Mouse (Mus musculus) liver, postnatal 0 days (tissue): ENCODE measurements around the gene Abhd4.

Source experiments
- CTCF ChIP-seq: sonication (generic); IDR thresholded peaks from 2 replicates; pipeline ENCODE4 v1.5.1; 2016; ENCODE audit warnings: antibody characterized with exemption, low read depth
- EP300 ChIP-seq: IDR thresholded peaks from 2 replicates; pipeline ENCODE4 v1.6.1; 2016; ENCODE audit warnings: antibody characterized with exemption, low read depth, mild to moderate bottlenecking

DNA sequence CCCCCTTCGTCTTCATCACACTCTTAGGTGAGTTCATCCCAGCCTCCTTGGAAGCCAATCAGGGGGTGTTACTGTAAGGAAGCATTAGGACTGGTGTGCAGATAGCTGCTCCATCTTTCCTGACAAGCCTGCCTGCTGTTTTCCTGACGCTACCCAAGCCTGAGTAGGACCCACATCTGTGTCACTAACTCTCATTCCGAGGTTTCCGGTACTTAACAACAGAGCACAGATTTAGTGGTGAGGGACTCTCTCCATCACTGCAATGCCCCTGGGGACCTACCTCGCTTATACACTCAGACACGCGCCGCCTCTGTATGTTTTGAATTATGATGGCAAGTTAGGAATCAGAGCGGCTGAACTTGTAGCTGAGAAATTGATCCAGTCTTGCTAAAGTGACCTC, 35.3 kb upstream of the Abhd4 start:
- no peak for TF ChIP-seq CTCF
- no peak for TF ChIP-seq EP300
